Mouse (Mus musculus) telencephalon, adult 2 months (tissue): ENCODE results near the gene Fam107b.
A peak's percentile ranks its signal among the peaks of the same experiment; 100 is the strongest.
"Not testable (repeated sequence)": the region's sequence is repeated elsewhere in the genome, so short reads cannot be mapped to it uniquely, and the experiment has no call there.

Source experiments
- DNase-seq: peaks from one replicate; pipeline ENCODE4 v3.0.0-alpha.2; 2011; ENCODE audit warnings: low read depth, low spot score

Fam107b gene

DNA sequence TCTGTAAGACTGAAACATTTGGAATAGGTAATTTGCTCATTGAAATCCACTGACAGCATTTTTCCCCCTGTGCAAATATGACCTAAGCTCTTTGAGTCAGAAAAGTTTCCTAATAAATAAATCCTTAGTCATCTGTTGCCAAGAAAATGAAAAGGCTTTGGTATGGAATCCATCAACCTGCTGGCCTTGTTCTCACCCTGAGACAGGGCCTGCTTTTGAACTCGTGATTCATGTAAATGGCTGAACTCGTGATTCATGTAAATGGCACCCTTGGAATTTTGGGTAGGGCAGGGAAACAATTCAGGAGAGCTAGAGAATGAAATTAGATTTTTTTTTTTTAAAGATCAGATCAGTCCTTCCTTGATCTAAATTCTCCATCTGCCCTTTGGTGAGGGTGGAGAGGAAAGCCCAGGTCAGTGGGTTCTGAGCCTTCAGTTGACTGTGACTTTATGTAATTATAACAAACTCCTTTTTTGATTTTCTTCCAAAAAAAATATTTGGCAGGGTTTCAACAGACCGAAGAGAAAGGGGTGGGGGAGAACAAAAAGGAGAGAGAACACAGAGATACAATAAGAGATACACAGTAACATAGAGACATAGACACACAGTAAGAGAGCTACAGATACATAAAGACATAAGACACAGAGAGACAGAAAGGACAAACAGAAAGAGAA is 142.2 kb downstream of the Fam107b start:
- no peak for DNase-seq

DNA sequence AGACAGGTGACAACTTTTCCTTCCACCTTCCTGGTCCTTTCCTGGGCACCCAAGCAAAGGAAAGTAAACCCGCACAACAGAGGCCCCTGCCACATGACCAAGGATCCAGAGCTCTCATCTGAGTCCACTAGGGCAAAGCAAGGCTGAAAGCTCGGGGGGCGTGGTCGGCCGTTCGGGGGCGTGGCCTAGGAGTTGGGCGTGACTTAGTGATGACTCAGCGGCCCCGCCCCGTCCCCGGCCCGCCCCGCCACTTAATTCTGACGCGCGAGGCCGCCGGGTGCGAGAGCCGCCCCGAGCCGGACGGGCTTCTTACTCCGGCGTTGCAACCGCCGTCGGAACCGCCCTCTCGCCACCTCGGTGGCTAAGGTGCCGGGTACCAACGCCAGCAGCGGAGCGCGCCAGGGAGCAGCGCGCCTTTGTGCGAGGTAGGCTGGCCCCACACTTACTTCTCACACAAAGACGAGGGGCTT is 143.0 kb downstream of the Fam107b start:
- peak; percentile 19 for DNase-seq

DNA sequence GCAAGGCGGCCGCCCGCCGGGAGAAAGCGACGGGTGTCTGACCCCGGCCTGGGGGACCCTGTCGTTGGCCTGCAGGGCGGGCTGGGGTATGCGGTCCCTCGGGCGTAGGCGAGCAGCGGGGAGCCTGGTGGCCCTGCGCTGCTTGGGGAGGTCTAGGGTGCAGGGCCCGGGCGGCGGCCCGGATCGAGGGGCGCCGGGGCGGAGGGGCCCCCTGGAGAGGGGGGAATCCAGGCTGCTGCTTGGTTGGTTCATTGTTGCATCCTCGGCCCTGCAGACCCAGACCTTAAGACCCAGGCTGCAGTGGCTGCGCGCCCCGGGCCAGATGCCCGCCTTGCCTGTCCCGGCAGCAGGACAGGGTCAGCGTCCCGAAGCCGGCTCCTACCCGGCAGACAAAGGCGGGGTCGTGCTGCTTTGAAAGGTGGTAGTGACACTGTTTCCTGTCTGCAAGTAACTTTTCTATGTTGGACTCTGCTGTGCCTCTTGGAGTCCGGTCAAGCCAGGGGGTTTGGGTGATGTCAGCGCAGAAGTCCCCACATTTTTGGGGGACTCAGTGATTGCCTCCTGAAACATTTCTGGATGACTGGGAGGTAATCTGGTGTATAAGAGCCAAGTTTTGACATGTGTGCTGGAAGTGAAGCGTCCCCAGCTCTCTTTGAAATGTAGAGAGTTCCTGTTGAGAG is 143.5 kb downstream of the Fam107b start:
- DNase-seq, result no peak

DNA sequence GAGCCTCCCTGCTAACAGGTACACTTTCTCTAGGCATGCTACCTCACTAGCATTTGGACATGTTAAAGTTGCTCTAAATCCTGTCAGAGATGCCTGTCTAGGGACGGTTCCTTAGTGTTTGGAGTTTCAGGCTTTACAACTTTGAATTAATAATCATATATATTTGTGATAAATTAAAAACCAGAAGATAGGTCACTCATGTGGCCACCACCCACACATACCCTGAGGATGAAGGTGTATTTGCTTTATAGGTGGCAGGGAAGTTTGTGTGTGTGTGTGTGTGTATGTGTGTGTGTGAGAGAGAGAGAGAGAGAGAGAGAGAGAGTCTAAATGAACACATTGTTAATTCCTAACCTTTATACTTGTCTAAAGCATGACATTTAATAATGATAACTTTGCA is 144.2 kb downstream of the Fam107b start:
- DNase-seq, result no peak

DNA sequence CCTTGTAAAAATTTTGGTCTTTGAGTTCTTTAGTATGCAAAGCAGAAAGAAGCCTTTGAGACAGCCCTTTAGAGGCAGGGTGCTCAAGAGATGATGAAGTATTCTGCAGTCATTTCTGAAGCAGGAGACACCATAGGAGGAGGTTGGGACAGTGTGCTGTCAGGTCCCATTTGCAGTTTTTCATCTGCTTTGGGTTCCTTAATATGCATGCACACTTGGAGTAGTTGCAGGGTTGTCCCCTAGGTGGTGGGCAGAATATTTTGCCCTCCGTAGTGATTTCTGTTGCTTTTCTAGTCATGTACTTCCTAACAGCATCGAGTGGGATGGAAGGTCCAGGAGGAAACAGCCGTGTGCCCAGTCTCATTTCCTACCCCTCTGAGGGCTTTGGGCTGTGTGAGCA is 145.1 kb downstream of the Fam107b start:
- DNase-seq, result no peak

DNA sequence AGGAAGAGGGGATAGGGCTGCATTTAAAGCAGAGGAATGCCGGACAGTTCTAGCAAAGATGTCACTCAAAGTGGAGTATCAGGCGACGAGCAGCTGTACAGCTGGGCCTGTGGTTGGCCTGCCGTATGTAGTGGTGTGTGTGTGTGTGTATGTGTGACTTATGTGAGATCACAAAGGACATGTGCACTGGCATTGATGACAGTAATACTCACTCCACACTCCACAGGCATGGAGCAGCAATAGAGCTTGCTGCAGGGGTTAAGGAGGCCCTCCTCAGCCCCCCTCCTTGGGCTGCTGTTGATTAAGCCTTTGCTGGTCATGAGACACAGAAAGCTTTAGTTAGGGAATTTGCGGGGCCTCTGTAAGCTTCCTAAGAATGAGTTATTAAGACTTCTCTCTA is 147.0 kb downstream of the Fam107b start:
- DNase-seq, result no peak

DNA sequence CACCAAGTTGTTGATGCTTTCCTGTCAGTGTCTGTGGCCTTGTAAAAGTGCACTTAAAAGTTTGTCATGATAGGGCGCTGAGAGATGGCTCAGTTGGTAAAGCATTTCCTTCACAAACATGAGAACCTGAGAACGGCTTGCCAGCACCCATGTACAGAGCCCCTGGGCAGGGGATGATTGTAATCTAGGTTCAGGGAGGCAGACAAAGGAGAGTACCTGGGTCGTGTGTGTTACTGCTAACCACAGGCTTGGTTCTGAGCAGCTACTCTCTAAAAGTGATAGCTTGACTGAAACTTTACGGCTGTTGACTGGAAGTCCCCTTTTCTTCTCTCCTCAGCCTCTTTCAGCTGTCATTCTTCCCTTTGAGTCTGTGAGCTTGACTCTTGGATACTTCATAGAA is 147.6 kb downstream of the Fam107b start:
- DNase-seq, result no peak

DNA sequence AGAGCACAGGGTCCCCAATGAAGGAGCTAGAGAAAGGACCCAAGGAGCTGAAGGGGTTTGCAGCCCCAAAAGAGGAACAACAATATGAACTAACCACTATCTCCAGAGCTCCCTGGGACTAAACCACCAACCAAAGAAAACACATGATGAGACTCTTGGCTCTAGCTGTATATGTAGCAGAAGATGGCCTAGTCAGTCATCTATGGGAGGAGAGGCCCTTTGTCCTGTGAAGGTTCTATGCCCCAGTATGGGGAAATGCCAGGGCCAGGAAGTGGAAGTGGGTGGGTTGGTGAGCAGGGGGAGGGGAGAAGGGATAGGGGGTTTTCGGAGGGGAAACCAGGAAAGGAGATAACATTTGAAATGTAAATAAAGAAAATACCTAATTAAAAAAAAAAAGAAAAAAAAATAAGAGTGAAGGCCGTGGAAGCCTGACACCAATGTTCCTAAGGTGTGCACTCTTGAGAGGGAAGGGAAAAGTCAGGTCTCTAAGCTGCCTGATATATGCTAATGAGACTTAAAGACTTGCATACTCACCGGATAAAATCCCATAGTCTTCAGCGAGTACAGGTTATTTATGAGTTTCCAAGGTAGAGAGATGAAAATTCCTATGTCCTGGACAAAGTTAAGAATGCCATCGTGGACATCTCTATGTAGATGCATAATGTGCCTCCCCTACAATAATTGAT is 149.3 kb downstream of the Fam107b start:
- DNase-seq, result not testable (repeated sequence)

DNA sequence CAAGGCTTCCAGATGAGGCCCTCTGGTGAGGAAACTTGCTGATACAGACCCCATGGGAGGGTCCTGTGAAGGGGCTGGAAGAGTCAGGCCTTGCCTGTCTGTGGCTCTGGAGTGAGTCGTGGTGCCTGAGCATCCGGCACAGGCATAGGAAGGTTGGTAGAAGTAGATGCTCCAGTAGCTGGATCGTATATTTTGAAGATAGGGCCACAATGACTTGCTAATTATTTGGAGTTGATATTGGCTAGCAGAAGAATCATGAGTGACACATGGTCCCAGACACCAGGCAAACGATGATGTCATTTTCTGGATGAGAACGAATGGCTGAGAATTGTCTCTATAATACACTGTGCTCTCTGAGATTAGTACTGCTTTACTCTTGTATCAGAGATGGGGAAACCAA is 150.8 kb downstream of the Fam107b start:
- no peak for DNase-seq

DNA sequence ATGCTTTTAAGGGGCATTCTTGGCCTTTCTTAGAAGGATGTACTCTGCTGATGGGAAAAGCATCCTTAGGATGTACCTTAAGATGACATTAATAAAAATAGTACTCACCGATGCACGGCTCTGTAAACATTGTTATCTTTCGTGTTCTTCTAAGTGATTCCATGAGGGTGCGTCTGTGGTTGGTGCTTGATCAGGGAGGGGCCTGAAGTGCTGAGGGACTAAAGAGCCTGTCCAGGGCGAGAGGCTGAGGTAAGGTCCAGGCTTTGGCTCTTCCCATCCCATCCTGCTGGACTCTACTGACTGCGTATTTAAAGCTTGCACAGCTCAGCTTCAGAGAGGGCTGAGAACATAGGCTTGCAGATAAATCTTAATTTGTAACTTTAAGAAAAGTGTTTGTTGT is 151.7 kb downstream of the Fam107b start:
- DNase-seq, result no peak

DNA sequence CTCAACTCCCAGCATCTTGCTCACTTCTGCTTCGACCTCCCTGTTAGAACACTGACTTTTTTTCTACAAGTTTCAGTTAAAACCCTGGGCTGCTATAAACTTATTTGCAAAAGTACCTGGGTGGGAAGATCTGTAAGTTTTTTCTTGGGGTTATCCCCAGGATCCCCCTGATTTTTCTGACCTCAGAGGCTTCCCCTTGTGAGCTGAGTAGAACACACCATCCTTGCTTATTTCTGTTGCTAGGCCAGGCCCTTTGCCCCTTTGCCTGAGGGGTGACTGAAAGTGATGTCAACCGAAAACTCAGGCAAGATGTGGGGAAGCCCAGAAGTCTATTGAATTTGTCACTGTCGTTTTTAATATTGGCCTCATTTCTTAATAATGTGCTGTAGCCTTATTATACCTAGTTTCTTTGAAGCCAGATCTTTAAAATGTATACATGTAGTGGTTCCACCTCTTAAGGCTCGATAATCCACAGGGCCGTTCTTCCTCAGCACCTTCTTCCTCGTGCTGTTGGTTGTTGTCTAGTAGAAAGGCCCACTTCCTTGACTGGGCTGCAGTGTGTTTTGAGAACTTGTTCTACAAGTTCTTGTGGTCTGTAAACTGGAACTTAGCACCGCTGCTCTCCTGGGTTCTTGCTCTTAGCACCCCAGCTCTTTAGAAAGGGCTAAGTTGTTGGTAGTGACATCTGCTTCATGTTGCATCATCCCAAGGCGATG is 153.3 kb downstream of the Fam107b start:
- DNase-seq, result no peak

DNA sequence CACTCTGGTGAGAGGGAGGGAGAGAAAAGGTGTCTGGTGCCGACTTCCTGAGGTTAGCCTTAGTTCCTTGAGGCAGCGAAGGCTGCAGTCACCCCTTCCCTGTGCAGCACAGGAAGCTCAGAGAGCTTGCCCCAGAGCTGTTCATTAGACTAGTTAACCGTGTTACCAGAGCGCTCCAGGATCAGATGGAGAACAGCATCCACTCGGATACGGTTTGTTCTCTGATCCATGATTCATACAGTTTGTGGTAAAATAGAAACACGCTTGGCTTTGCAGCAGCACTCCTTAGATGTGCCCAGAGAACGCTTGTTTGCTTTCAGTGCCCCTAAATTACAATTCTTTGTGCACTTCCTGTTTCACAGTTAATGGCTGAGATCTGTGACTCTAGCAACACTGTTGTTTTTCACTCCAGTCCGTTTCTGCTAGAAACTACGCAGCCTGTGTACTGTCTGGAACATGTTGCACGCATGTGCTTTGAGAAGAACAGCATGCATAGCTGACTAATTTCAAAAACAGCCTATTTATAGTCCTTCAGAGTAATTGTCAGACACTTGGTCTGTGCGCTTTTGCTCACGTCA is 156.3 kb downstream of the Fam107b start:
- peak; percentile 50 for DNase-seq

DNA sequence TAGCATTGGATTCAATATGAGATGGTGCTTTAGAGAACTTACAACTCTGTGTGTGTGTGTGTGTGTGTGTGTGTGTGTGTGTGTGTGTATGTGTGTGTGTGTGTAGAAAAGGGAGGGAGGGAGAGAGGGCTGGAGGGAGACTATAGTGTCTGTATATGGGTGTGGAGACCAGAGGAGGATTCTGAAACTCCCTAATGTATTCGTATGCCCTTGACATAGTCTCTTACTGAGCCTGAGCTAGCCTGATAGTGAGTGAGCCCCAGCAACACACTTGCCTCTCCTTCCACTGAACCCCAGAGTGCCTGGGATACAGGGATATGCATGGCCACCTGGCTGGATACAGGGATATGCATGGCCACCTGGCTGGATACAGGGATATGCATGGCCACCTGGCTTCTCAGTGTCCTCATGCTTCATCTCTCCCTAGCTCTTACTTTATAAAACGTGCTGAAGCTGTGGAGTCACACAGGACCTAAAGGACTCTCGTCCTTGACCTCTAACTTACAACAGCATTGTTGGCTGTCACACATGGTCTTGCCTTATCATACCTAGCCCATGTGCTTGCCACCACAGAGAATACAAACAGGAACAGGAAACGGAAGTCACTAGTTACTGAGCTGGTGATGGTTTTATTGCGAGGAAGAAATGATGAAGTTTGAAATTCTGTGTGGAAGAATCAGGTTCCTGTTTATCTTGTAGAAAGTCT is 157.1 kb downstream of the Fam107b start:
- no peak for DNase-seq

DNA sequence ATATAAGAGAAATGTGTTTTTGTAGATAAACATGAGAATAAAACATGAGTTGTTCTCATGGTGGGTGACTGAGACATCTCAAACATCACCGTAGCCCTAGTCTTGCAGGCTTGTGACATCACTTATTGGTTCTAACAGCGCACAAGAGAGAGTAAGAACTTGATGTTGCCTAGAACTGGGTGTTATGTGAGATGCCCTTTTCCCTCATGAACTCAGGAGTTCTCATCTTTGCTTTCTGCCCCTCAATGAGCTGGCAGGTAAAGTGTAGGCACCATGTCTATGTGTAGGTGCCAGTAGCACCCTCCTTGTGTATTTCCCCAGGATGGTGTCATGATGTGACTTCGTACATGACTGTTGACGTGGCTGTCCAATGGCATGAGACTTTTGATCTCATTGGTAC is 157.8 kb downstream of the Fam107b start:
- no peak for DNase-seq

DNA sequence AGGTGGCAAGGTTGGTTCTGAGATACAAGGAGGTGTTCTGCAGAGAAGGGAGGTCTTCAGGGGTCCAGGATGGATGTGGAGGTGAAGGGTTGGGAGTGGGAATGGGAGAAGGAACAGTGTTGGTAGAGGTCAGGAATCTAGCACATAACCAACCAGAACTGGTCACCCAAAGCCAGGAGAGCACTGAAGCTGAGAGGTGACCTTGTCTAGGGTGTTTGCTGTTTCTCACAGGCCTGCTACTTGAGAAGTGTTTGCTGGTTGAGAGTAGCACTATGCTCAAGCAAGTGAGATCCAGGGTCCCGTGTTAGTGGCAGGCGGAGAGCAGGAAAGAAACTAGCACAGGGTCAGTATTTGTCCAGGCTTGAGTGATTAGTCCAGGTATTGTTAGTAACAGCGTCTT is 159.3 kb downstream of the Fam107b start:
- DNase-seq, result no peak

DNA sequence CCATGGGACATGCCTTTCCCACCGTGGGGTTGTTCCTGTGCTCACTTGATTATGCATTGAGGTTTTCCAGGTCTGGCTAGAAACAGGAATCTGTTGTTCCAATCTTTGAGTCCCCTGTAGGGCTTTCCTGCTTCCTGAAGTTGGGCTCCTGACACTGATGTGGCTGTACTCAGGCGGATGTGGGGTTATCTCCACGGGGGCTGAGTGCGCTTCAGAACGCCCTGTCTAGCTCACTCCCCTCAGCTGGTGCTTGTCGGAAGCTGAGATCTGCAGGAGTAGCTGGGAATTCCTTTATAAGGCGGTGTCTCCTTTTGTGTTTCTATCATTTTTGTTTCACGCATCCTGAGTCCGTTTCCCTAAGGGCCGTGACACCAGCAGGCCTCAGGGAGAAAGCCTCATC is 160.5 kb downstream of the Fam107b start:
- DNase-seq, result no peak

DNA sequence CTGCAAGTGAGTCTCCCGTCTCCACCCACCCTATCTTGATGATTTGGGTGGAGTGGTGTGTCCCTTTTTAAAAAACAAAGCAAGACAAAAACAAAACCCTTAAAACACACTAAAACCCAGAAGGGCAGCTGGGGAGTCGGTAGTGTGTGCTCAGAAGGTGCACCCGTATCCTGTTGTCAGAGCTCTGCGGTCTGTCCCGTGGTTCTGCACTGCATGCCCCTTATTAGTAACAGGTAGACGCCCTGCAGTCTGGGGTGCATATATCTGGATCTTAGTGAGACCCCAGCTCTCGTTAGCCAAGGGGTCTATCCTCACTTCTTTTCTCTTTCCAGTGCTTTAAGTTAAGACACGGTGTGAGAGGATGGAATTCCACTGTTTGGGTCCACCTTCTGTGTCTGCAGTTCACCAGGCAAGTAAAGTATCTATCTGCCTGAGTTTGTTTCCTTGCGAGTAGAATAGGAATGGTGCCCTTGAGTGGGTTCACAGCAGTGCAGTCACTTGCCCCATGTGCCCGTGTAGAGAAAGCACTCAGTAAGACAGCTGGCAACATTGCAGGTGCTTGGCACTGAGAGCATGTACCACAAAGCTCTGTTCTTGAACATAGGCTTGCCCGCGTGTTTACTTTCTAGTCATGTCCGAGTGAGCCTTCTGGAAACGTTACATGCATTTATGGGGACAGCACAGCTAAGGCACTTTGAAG is 161.2 kb downstream of the Fam107b start:
- DNase-seq, result no peak

DNA sequence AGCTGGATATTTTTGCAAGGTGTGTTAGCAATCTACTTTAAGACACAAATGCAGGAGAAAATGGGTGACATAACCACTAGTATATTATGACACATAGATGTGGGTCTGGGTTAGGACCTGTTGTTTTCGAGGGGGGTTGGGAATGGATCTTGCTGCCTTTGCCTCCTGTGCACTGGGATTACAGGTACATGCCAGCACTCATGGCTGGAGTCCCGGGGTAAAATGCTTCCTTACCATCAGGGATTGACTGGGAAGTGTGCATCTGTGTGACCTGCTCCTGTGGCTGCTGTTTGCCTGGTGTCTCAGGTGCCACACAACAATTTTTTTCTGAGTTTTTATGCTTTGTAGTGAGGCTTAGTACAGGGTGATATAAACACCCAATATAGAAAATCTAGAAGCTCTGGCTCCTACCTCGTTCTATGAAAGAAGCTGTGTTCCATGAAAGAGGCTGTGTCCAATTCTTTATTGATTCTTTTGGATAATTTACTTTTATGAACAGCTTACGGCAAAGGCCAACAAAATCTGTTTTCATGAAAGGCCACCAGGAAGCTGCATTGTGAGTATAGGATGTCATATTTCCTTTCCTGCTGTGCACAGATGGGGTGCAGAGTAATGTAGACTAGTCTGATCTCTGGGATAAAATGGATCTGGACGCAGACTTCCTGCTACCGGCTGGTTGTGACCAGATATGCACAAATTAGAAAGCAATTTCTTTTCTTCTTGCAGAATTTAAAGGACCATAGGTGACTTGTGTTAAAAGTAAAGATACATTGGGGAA is 167.8 kb downstream of the Fam107b start:
- DNase-seq, result no peak

DNA sequence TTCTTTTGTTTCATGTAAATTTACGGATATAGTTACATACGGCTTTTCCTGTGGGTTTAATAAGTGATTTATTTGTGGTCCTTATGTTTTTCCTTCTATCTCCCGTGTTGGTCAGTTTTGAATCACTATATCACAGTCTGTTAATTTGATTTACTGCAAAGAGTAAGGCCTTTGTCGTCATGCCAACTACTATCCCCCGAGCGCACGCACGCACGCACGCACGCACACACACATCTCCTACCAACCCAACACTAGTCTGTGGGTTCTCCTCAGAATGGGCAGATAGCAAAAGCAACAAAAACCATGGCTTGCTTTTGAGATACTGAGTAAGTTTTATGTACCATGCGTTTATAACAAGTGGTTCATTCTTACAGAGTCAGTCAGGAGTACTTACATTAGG is 168.4 kb downstream of the Fam107b start:
- DNase-seq, result no peak
